Mouse (Mus musculus): ENCODE results near the gene Rbfox3. TPM values are rescaled to one million over a fixed set of nuclear protein-coding genes. Genes with fewer than 3 reads are reported as not detected.

Rbfox3 gene
- polyA plus RNA-seq, 1 experiment from 2014 or later: 0.60 TPM

DNA sequence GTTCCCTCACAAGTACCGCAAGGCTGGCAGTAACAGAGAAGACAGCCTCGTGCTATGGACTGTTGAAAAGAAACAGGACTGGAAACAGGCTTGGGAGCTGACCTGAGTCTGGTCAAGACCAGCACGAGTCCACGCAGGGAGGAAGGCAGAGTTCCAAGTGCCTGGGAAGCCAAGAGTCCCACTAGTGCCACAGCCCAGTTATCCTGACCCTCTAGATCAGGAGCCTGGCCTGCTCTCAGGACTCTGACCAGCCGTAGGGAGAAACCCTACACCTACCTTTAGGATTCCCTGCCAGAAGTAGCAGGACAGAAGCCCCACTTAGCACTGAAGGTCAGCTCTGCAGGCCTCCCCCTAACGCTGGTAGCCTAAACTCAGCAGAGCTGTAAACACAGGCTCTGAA lies 1.3 kb upstream of the Rbfox3 start:
- no peak for DNase-seq (ENCODE audit: low spot score)
- H3K36me3 ChIP-seq: no peaks in the 10 kb centered on the region
- H3K27ac ChIP-seq: no peak overlapping the region
- H3K27me3 ChIP-seq (ENCODE audit: insufficient read depth, poor library complexity, severe bottlenecking): peaks cover 68% of the 10 kb centered on the region
- no peaks in the 10 kb centered on the region for H3K9me3 ChIP-seq
- H3K4me3 ChIP-seq: no peak overlapping the region
- H3K4me1 ChIP-seq: peaks cover 55% of the 10 kb centered on the region
- WGBS: 41% methylated on average over 6 of the region's 6 CpGs

DNA sequence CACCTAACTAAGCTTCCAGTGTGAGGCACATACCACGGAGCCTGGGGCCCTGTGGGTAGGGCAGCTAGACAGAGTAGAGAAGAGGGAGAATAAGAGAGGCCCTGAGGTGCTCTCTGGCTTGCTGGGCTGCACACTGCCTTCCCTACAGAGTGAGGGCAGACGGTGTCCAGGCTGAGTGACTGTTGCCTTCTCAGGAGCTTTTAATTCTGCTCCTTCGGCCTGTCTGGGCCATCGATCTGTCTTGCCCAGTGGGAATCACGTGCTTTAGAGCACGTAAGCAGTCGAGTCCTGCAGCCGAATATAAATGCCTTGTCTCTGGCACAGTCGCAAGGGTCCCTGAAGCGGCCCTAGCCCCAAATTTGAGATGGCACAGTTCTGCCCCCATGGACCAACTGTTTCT lies 641 bp downstream of the Rbfox3 start:
- no peak for DNase-seq (ENCODE audit: low spot score)
- Histone ChIP-seq H3K36me3 (no peaks in the 10 kb centered on the region), H3K27me3 (ENCODE audit: insufficient read depth, poor library complexity, severe bottlenecking) (peaks cover 75% of the 10 kb centered on the region), H3K9me3 (no peaks in the 10 kb centered on the region), H3K4me1 (peaks cover 62% of the 10 kb centered on the region), H3K4me3 (no peak overlapping the region), H3K27ac (no peak overlapping the region)
- WGBS: 79% methylated on average over 10 of the region's 10 CpGs

DNA sequence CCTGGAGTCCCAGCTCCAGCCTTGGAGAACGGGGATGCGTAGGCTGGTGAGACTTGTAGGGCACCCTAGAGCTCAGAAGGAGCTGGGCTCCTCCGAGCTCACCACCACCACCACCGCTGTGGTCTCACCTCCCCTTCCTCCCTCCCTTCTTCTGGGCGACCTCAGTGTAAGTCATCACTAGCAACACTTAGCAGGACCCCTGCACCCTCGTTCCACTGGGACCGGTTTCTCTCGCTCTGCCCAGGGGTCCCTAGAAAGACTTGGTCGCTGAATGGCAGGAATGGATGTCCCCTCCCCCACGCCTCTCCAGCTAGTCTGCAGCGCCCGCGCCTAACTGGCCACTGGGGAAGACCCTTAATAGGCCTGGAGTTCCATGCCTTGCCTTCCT lies 1.6 kb downstream of the Rbfox3 start:
- no peaks in the 10 kb centered on the region for H3K9me3 ChIP-seq
- WGBS: under 1% methylated on average over 13 of the region's 13 CpGs
- peaks cover 75% of the 10 kb centered on the region for H3K27me3 ChIP-seq (ENCODE audit: insufficient read depth, poor library complexity, severe bottlenecking)
- DNase-seq (ENCODE audit: low spot score): no peak
- H3K4me1 ChIP-seq: peaks cover 59% of the 10 kb centered on the region
- H3K36me3 ChIP-seq: no peaks in the 10 kb centered on the region
- no peak overlapping the region for H3K27ac ChIP-seq
- peak overlapping the region; percentile 70 for H3K4me3 ChIP-seq

DNA sequence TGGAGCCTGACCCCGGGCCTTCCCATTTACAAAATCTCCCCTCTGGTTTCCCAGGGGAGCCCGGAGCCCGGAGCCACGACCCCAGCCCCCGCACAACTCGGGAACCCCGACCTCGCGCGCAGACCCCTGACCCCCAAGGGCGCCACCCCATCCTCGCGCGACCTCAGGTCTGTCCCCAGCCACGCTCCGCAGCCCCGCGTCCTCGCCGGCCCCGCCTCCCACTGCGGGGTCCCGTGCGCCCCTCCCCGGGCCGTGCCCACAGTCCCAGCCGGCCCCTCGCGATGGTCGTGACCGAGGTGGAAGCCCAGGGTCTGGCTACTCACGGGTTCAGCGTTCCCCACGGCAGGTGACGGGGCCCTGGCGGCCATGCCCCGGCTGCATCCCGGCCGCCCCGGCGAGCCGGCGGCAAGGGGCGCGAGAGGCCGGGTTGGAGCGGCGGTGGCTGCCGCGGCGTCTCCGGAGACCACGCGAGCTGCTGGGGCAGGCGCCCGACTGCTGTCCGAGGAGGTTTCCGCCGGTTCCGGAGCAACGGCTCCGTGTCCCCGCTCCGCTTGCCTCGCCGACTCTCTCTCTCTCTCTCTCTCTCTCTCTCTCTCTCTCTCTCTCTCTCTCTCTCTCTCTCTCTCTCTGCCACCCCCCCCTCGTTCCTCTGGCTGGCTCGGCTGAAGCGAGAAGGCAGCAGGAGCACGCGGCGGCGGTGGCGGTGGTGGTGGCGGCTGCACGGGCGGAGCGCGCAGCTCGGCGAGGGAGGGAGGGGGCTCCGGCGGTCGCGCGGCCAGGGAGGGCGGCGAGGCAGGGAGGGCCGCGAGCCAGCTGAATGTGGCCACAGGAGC lies 2.2 kb downstream of the Rbfox3 start:
- Histone ChIP-seq H3K9me3 (no peaks in the 10 kb centered on the region), H3K27me3 (ENCODE audit: insufficient read depth, poor library complexity, severe bottlenecking) (peaks cover 72% of the 10 kb centered on the region), H3K36me3 (no peaks in the 10 kb centered on the region), H3K27ac (peak overlapping the region; percentile 16; the same call in 1 of the 2 replicates), H3K4me1 (peaks cover 59% of the 10 kb centered on the region), H3K4me3 (peak overlapping the region; percentile 70)
- DNase-seq (ENCODE audit: low spot score): no peak
- WGBS: under 1% methylated on average over 84 of the region's 90 CpGs

DNA sequence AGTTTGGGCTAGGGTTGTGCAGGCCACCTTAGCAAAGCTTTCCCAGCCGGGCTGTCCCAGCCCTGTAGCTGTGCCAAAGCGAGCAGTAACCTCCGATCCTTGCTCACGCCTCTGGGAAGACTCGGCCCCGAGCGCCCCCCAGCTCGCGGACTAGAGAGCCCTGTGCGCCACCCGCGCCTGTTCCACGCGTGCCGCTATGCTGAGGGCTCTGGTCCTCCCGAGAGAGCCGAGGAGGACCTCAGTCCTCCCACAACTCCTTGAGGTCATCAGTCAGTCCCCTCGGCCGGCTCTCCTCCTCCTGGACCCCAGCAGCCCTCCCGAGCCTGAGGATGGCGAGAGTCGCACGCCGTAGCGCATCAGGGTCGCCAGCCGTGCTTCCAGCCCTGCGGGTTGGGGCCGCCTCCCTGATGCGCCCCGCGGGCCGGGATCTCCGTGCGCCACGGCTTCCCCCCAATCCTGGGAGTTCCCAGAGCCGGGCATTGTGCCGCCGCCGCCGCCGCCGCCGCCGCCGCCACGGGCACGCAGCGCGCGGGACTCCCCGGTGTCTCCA lies 2.9 kb downstream of the Rbfox3 start:
- WGBS: under 1% methylated on average over 52 of the region's 52 CpGs
- H3K4me1 ChIP-seq: peaks cover 59% of the 10 kb centered on the region
- no peak for DNase-seq (ENCODE audit: low spot score)
- H3K36me3 ChIP-seq: no peaks in the 10 kb centered on the region
- no peaks in the 10 kb centered on the region for H3K9me3 ChIP-seq
- peak overlapping the region; percentile 16 for H3K27ac ChIP-seq
- peak overlapping the region; percentile 70 for H3K4me3 ChIP-seq
- peaks cover 78% of the 10 kb centered on the region for H3K27me3 ChIP-seq (ENCODE audit: insufficient read depth, poor library complexity, severe bottlenecking)

DNA sequence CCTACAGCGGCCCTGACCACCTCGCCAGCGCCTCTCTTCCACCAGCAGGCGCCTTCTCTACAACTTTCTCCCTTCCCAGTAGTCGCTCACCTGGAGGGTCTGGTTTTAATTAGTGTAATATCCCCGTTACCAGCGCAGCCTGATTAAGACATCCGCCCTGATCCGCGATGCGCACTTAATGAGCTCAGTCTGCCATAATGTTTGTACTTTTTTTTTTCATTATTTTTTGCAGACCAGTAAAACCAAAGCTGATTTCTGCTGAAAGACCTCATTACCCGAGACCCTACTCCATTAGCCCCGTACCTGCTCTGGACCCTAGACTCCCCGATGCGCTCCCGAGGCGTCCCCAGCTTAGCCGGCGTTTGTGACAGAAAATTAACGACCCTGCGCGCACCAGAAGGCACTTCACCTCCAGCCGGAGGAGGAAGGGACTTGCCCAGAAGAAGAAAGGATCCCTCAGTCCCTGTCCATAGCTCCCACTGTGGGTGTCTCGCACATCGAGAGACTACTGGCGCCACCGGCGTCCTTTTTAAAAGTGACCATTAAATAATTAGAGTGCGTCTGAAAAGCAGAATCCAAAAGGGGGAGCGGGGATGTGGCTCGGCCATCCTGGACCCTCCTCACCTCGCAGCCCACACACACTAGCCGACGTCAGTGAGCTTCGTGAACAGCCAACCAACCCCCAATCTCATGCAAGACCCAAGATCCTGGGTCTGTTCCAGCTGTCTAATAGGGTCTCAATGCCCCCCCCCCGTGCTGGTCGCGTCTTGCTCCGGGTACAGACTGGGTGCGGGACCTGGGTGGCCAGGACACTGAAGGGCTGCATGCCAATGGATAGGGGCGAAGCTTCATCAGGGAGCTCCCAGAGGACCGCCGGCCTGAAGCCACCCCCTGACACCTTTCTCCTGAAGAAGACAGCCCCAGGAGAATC lies 3.7 kb downstream of the Rbfox3 start:
- no peak for DNase-seq (ENCODE audit: low spot score)
- H3K36me3 ChIP-seq: no peaks in the 10 kb centered on the region
- H3K4me1 ChIP-seq: peaks cover 53% of the 10 kb centered on the region
- no peaks in the 10 kb centered on the region for H3K9me3 ChIP-seq
- H3K4me3 ChIP-seq: peak overlapping the region; percentile 70
- no peak overlapping the region for H3K27ac ChIP-seq
- 3% methylated on average over 43 of the region's 43 CpGs for WGBS
- H3K27me3 ChIP-seq (ENCODE audit: insufficient read depth, poor library complexity, severe bottlenecking): peaks cover 85% of the 10 kb centered on the region

DNA sequence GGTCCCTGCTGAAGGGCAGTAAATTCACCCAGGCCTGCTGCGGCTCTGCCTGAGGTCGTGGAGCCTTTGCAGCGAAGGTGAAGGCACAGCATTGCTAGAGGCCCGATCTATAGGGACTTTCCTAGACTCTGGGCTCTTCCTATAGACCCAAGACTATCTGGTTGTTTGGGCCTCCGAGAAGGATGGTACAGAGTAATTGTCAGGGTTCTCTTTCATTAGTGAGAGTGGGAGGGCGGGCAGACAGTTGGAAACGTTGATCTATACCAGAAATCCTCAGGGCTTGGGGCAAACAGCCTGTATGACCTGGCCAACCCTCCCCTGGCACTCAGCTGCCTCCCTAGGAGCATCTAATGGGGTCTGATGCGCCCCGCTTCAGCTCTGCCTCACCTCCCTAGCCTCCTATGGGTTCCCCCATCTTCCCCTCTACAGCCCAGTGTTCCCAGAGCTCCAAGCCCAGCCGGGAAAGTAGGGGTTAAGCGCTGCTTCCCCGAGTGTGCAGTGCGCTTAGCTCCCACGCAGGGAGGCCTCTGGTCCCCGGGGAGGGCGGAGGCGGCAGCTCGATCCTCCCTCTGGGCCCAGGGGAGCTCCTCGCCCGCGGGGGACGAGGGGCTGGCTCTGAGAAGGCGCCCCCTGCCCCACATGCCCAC lies 4.5 kb downstream of the Rbfox3 start:
- 9% methylated on average over 23 of the region's 23 CpGs for WGBS
- Histone ChIP-seq H3K4me1 (peaks cover 51% of the 10 kb centered on the region), H3K27me3 (ENCODE audit: insufficient read depth, poor library complexity, severe bottlenecking) (peaks cover 88% of the 10 kb centered on the region), H3K4me3 (no peak overlapping the region), H3K27ac (no peak overlapping the region), H3K9me3 (no peaks in the 10 kb centered on the region), H3K36me3 (no peaks in the 10 kb centered on the region)
- no peak for DNase-seq (ENCODE audit: low spot score)

DNA sequence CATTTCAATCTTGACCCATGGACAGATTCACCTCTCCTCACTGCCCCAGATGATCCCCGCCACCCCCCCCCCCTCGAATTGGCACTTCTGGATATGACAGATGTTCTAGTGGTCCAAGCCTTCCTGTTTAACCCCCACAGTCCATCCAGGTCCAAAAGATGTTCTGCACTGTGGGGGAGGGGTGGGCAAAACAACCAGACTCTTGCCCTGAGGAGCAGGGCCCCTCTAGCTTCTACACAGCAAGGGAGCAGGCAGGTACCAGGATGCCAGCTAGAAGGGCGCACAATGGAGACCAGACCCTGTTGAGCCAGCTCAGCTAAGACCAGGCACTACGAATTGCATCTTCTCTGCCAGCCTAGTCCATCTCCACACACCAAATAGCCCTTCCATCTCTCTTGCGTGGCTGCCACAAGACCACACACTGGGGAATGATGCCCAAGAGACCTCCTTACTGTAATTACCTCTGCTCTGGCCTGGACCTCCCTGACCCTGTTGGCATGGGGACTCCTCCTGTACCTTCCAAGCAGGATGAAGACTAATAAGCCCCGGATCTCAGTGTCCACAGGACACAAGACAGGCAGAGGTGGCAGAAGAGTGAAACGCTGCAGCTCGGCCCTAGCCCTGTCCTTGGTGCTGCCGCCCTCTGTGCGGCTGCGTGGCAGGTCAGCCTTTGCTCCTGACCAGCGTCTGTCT lies 5.1 kb downstream of the Rbfox3 start:
- H3K27ac ChIP-seq: no peak overlapping the region
- no peaks in the 10 kb centered on the region for H3K9me3 ChIP-seq
- H3K4me3 ChIP-seq: no peak overlapping the region
- 21% methylated on average over 12 of the region's 12 CpGs for WGBS
- H3K4me1 ChIP-seq: peaks cover 44% of the 10 kb centered on the region
- peaks cover 89% of the 10 kb centered on the region for H3K27me3 ChIP-seq (ENCODE audit: insufficient read depth, poor library complexity, severe bottlenecking)
- no peak for DNase-seq (ENCODE audit: low spot score)
- no peaks in the 10 kb centered on the region for H3K36me3 ChIP-seq

DNA sequence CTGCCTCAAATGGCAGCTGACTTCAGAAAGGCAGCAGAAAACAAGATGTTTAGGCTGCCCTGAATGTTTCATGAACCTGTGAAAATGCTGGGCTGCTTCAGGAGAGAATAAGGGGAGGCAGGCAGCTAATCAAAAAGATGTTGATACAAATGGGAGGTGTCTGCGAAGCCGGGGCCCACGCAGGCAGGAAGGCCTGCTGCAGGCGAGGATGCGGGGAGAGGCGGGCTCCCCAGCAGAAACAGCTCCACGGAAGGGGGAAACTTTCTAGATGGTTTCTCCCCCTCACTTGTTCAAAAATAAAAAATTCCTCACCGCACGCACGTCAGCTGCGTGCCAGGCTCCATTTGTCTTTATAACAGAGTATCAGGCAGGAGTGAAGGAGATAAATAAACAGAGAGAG lies 5.7 kb downstream of the Rbfox3 start:
- H3K4me3 ChIP-seq: no peak overlapping the region
- peaks cover 89% of the 10 kb centered on the region for H3K27me3 ChIP-seq (ENCODE audit: insufficient read depth, poor library complexity, severe bottlenecking)
- DNase-seq (ENCODE audit: low spot score): no peak
- H3K9me3 ChIP-seq: no peaks in the 10 kb centered on the region
- H3K4me1 ChIP-seq: peaks cover 38% of the 10 kb centered on the region
- 59% methylated on average over 11 of the region's 11 CpGs for whole genome bisulfite sequencing
- no peak overlapping the region for H3K27ac ChIP-seq
- H3K36me3 ChIP-seq: no peaks in the 10 kb centered on the region

DNA sequence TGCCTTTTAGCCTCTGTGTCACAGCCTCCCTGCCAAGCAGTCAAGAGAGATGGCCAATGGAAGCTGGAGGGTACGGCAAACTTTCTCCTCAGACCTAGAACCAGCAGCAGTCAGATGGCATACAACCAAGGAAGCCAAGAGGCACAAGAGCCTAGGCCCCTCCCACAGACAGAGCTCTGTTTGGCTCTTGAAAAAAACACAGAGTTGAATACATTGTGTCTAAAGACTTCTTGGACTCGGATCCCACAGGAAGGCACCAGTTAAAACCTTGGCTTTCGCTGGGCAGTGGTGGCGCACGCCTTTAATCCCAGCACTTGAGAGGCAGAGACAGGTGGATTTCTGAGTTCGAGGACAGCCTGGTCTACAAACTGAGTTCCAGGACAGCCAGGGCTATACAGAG lies 7.1 kb downstream of the Rbfox3 start:
- no peak overlapping the region for H3K27ac ChIP-seq
- H3K4me1 ChIP-seq: peaks cover 34% of the 10 kb centered on the region
- H3K36me3 ChIP-seq: no peaks in the 10 kb centered on the region
- no peak for DNase-seq (ENCODE audit: low spot score)
- no peak overlapping the region for H3K4me3 ChIP-seq
- H3K9me3 ChIP-seq: no peaks in the 10 kb centered on the region
- peaks cover 87% of the 10 kb centered on the region for H3K27me3 ChIP-seq (ENCODE audit: insufficient read depth, poor library complexity, severe bottlenecking)
- 86% methylated on average over 6 of the region's 6 CpGs for WGBS

DNA sequence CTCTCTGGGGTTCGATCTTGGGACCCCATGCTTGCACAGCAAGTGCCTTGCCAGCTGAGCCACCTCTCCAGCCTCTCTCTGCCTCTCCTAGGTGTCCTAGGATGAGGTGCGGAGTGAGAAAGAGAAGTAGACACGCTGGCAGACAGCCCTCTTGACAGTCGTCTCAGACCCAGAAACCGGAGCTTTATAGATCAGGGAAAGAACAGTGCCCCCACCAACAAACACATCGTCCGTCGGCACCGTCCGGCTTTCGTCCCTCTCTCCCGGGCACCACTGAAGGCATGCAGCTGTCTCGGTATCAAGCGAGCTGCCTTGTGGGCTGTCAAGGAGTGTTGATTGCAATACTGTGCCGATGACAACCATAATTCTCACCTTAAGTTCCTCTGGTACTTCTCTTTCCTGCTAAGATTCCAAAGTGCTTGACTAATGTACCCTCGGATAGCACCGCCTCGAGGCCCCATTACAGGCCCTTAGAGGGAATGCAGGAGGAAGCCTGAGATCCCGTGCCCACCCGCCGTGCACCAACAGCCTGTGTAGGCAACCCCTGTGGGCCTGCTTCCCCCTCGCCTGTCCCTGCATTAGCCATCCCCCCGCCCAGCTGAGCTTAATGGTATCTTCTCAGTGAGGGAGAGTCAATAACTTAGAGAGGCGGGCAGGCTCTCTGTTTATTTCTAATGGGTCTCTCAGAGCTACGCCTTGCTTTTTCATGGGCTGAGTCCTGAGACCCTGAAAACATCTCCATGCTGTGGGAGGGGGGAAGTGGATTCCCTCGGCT lies 11.4 kb downstream of the Rbfox3 start:
- whole genome bisulfite sequencing: 30% methylated on average over 26 of the region's 26 CpGs
- H3K4me1 ChIP-seq: peaks cover 13% of the 10 kb centered on the region
- peaks cover 85% of the 10 kb centered on the region for H3K27me3 ChIP-seq (ENCODE audit: insufficient read depth, poor library complexity, severe bottlenecking)
- no peaks in the 10 kb centered on the region for H3K9me3 ChIP-seq
- no peak overlapping the region for H3K4me3 ChIP-seq
- no peak overlapping the region for H3K27ac ChIP-seq
- no peaks in the 10 kb centered on the region for H3K36me3 ChIP-seq
- no peak for DNase-seq (ENCODE audit: low spot score)

Data from heart, embryonic 10.5 days (tissue).